Mouse (Mus musculus) lung, postnatal 0 days (tissue): ENCODE data around the gene Slc6a18. TPM values are rescaled to one million over a fixed set of nuclear protein-coding genes. Genes with fewer than 3 reads are reported as not detected.

Source experiments
- ATAC-seq: fragments of 200-750 bp; cut with Nextera tagmentation; 2 replicates; pipeline ENCODE4 v1.8.0; 2017; ENCODE audit warnings: moderate library complexity
- DNase-seq: peaks from one replicate; pipeline ENCODE4 v3.0.0-alpha.2; 2016; ENCODE audit warnings: low spot score
- H3K27ac ChIP-seq: fragments of 300-500 bp; sonication (generic); 2 replicates; pipeline ENCODE4 v1.5.1; 2014; ENCODE audit warnings: antibody characterized with exemption, mild to moderate bottlenecking, low read length, mixed read lengths
- H3K27me3 ChIP-seq: fragments of 300-500 bp; sonication (generic); replicated peaks from 2 replicates; pipeline ENCODE4 v1.6.1; 2014; ENCODE audit warnings: low read length, mixed read lengths; ENCODE audit not compliant: insufficient read depth
- H3K36me3 ChIP-seq: fragments of 300-500 bp; sonication (generic); 2 replicates; pipeline ENCODE4 v1.6.1; 2014; ENCODE audit warnings: low read length, mixed read lengths; ENCODE audit not compliant: insufficient read depth
- H3K4me1 ChIP-seq: fragments of 300-500 bp; sonication (generic); 2 replicates; pipeline ENCODE4 v1.6.1; 2014; ENCODE audit warnings: antibody characterized with exemption, low read depth, low read length, mixed read lengths; ENCODE audit not compliant: insufficient read depth
- H3K4me2 ChIP-seq: fragments of 300-500 bp; sonication (generic); replicated peaks from 2 replicates; pipeline ENCODE4 v1.6.1; 2014; ENCODE audit warnings: low read depth, mild to moderate bottlenecking, low read length, moderate library complexity, mixed read lengths
- H3K4me3 ChIP-seq: fragments of 300-500 bp; sonication (generic); 2 replicates; pipeline ENCODE4 v1.5.1; 2014; ENCODE audit warnings: low read depth, low read length
- H3K9ac ChIP-seq: fragments of 300-500 bp; sonication (generic); replicated peaks from 2 replicates; pipeline ENCODE4 v1.6.1; 2014; ENCODE audit warnings: low read depth, mild to moderate bottlenecking
- H3K9me3 ChIP-seq: fragments of 300-500 bp; sonication (generic); 2 replicates; pipeline ENCODE4 v1.6.1; 2016; ENCODE audit warnings: low read length, mixed read lengths
- CTCF ChIP-seq: IDR thresholded peaks from 2 replicates; pipeline ENCODE4 v1.5.1; 2016; ENCODE audit warnings: antibody characterized with exemption, mild to moderate bottlenecking
- EP300 ChIP-seq: IDR thresholded peaks from 2 replicates; pipeline ENCODE4 v1.6.1; 2016; ENCODE audit warnings: antibody characterized with exemption, mild to moderate bottlenecking, control low read depth
- WGBS: fragments of 180-500 bp; shearing (Covaris S2); extraction: QIAGEN DNeasy Blood & Tissue Kit; methylation state at CpG from one replicate; pipeline ENCODE4 v1.1.7; 2014; 5-methylcytosine and 5-hydroxymethylcytosine counted together
- polyA plus RNA-seq: library from polyadenylated mRNA; unstranded; fragments of >200 nt; fragmentation: Nextera tagmentation; extraction: Ambion mirVana; gene quantifications from 2 replicates; pipeline ENCODE4 v1.2.1, GENCODE M21; 2015

Slc6a18 gene
- polyA plus RNA-seq, 1 experiment from 2014 or later, result not detected

GRCm38 (mm10) chr13:73680394-73680793 lies 2.6 kb upstream of the Slc6a18 start:
- H3K27me3 ChIP-seq, result no peaks in the 10 kb centered on the region
- H3K36me3 ChIP-seq, result no peaks in the 10 kb centered on the region
- no peak overlapping the region for H3K27ac ChIP-seq
- H3K4me3 ChIP-seq, result no peak overlapping the region
- DNase-seq (no peak), ATAC-seq (peak; percentile 25; the same call in 1 of the 2 replicates)
- TF ChIP-seq EP300 (no peak), CTCF (no peak)
- H3K4me2 ChIP-seq, result no peak overlapping the region
- no peaks in the 10 kb centered on the region for H3K4me1 ChIP-seq
- 14% methylated on average over 1 of the region's 1 CpGs for WGBS
- H3K9me3 ChIP-seq, result no peaks in the 10 kb centered on the region
- no peak overlapping the region for H3K9ac ChIP-seq

GRCm38 (mm10) chr13:73679311-73679710 lies 1.5 kb upstream of the Slc6a18 start:
- ATAC-seq, result no peak
- Histone ChIP-seq H3K4me3 (no peak overlapping the region), H3K9ac (no peak overlapping the region), H3K36me3 (no peaks in the 10 kb centered on the region), H3K4me1 (no peaks in the 10 kb centered on the region), H3K27ac (no peak overlapping the region), H3K4me2 (no peak overlapping the region), H3K27me3 (no peaks in the 10 kb centered on the region), H3K9me3 (no peaks in the 10 kb centered on the region)
- 46% methylated on average over 2 of the region's 2 CpGs for WGBS
- no peak for TF ChIP-seq EP300
- TF ChIP-seq CTCF, result no peak
- DNase-seq, result no peak

- Histone ChIP-seq H3K9me3 (no peaks in the 10 kb centered on the region), H3K27ac (no peak overlapping the region), H3K9ac (no peak overlapping the region), H3K4me2 (no peak overlapping the region), H3K36me3 (no peaks in the 10 kb centered on the region), H3K27me3 (no peaks in the 10 kb centered on the region), H3K4me3 (no peak overlapping the region), H3K4me1 (no peaks in the 10 kb centered on the region)
- whole genome bisulfite sequencing, result 85% methylated on average over 7 of the region's 7 CpGs
- TF ChIP-seq CTCF, result no peak
- no peak for TF ChIP-seq EP300
- ATAC-seq, result no peak
- DNase-seq, result no peak
These were observed 2.7 kb downstream of the Slc6a18 start for GRCm38 (mm10) chr13:73675161-73675560.

- Histone ChIP-seq H3K27ac (no peak overlapping the region), H3K36me3 (no peaks in the 10 kb centered on the region), H3K4me1 (no peaks in the 10 kb centered on the region), H3K4me2 (no peak overlapping the region), H3K27me3 (no peaks in the 10 kb centered on the region), H3K4me3 (no peak overlapping the region), H3K9me3 (no peaks in the 10 kb centered on the region), H3K9ac (no peak overlapping the region)
- WGBS, result 75% methylated on average over 2 of the region's 2 CpGs
- no peak for ATAC-seq
- TF ChIP-seq EP300 (no peak), CTCF (no peak)
- DNase-seq, result no peak
These were observed 17.6 kb downstream of the Slc6a18 start for GRCm38 (mm10) chr13:73660163-73660695.

- WGBS, result 37% methylated on average over 2 of the region's 2 CpGs
- TF ChIP-seq EP300, result no peak
- TF ChIP-seq CTCF, result no peak
- Histone ChIP-seq H3K9me3 (no peaks in the 10 kb centered on the region), H3K9ac (no peak overlapping the region), H3K36me3 (no peaks in the 10 kb centered on the region), H3K4me2 (no peak overlapping the region), H3K27ac (no peak overlapping the region), H3K4me3 (no peak overlapping the region), H3K27me3 (no peaks in the 10 kb centered on the region), H3K4me1 (no peaks in the 10 kb centered on the region)
- DNase-seq (no peak), ATAC-seq (no peak)
These were observed 18.9 kb downstream of the Slc6a18 start for GRCm38 (mm10) chr13:73658953-73659352.

GRCm38 (mm10) chr13:73654976-73655375 lies 22.8 kb downstream of the Slc6a18 start:
- Histone ChIP-seq H3K4me1 (no peaks in the 10 kb centered on the region), H3K9me3 (no peaks in the 10 kb centered on the region), H3K27me3 (no peaks in the 10 kb centered on the region), H3K4me3 (no peak overlapping the region), H3K4me2 (no peak overlapping the region), H3K36me3 (no peaks in the 10 kb centered on the region), H3K9ac (no peak overlapping the region), H3K27ac (no peak overlapping the region)
- TF ChIP-seq CTCF (no peak), EP300 (no peak)
- peak; percentile 26 for DNase-seq
- ATAC-seq, result no peak
- 55% methylated on average over 3 of the region's 3 CpGs for WGBS

- H3K4me2 ChIP-seq, result no peak overlapping the region
- no peak for ATAC-seq
- TF ChIP-seq EP300 (no peak), CTCF (no peak)
- DNase-seq, result no peak
- no peaks in the 10 kb centered on the region for H3K9me3 ChIP-seq
- no peaks in the 10 kb centered on the region for H3K4me1 ChIP-seq
- H3K27ac ChIP-seq, result no peak overlapping the region
- 74% methylated on average over 3 of the region's 3 CpGs for WGBS
- no peaks in the 10 kb centered on the region for H3K27me3 ChIP-seq
- H3K9ac ChIP-seq, result no peak overlapping the region
- H3K36me3 ChIP-seq, result no peaks in the 10 kb centered on the region
- no peak overlapping the region for H3K4me3 ChIP-seq
These were observed 24.6 kb downstream of the Slc6a18 start for GRCm38 (mm10) chr13:73653266-73653665.
